Mouse (Mus musculus) thymus, postnatal 0 days (tissue): ENCODE results near the gene Ccs. TPM values are rescaled to one million over a fixed set of nuclear protein-coding genes. Genes with fewer than 3 reads are reported as not detected.

Experiments
- DNase-seq: peaks from one replicate; pipeline ENCODE4 v3.0.0-alpha.2; 2015; ENCODE audit warnings: low spot score
- polyA plus RNA-seq: library from polyadenylated mRNA; unstranded; fragments of >200 nt; fragmentation: Nextera tagmentation; extraction: Ambion mirVana; gene quantifications from 2 replicates; pipeline ENCODE4 v1.2.1, GENCODE M21; 2015

Gene Ccs
- polyA plus RNA-seq, 1 experiment from 2014 or later, result 41.1 TPM

DNA sequence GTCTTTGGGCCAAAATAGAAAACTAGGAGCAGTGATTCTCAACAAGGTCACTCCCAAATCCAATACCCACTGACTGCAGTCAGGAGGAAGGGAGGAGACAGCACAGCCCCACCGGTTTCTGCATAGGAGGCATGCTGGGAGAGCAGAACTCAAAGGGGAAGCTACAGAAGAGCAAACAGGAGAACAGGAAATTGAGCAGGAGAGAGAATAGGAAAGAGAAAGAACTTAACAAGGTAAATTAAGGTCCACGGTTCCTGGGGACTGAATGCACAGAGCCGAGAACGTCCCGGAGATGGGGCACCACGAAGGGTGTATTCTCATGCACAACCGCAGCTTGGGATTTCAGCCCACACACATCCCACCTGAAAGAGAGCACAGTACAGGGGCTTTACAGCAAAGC is 53.9 kb downstream of the Ccs start:
- no peak for DNase-seq

DNA sequence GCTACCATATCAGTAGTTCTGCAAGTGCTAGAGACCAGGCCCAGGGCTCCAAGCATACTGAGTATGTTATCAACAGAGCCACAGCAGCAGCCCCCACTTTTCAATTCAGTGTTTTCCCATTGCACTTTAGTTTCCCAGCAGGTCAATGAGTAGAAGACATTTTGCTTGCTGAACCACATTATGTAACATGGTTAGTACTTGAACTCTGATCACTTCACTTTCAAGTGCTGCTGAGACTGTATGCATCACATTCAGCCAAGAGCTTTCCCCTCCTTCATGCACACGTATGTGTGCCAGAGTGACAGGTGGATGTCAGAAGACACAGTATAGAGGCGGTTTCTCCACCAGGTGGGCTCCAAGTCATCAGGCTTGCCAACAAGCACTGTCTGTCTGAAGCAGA is 56.2 kb downstream of the Ccs start:
- DNase-seq, result no peak

Other genes with a start within 250 kb of the Ccs start
- 1.4 and 1.8 TPM in 2 replicates for gene Lrfn4, start 223.7 kb downstream of the Ccs start, polyA plus RNA-seq
- gene Rce1, start 213.7 kb downstream of the Ccs start, polyA plus RNA-seq, result 51.0 and 51.9 TPM in 2 replicates
- gene Gm960, start 140.7 kb downstream of the Ccs start, polyA plus RNA-seq, result 1.9 and 2.8 TPM in 2 replicates
- gene Sptbn2, start 128.2 kb downstream of the Ccs start, polyA plus RNA-seq, result 0.09 and 0.13 TPM in 2 replicates
- gene Rbm4b, start 82.8 kb downstream of the Ccs start, polyA plus RNA-seq, result 39.1 and 49.0 TPM in 2 replicates
- 62.0 and 72.5 TPM in 2 replicates for gene Rbm4, start 45.4 kb downstream of the Ccs start, polyA plus RNA-seq
- gene Gm21992, start 27.7 kb downstream of the Ccs start, polyA plus RNA-seq, result 35.6 and 36.7 TPM in 2 replicates
- gene Rbm14, start 27.7 kb downstream of the Ccs start, polyA plus RNA-seq, result 51.4 and 67.4 TPM in 2 replicates
- 0.13 TPM in 1 of 2 replicates, not detected in the other for gene Ccdc87, start within 50 bp of the Ccs start, polyA plus RNA-seq
- 11.3 and 12.4 TPM in 2 replicates for gene Ctsf, start 15.8 kb upstream of the Ccs start, polyA plus RNA-seq
- gene Actn3, start 38.6 kb upstream of the Ccs start, polyA plus RNA-seq, result 21.4 and 26.6 TPM in 2 replicates
- 10.2 and 12.6 TPM in 2 replicates for gene Zdhhc24, start 39.3 kb upstream of the Ccs start, polyA plus RNA-seq
- 1.4 and 2.2 TPM in 2 replicates for gene Bbs1, start 67.3 kb upstream of the Ccs start, polyA plus RNA-seq
- 101 and 102 TPM in 2 replicates for gene Dpp3, start 89.0 kb upstream of the Ccs start, polyA plus RNA-seq
- gene Peli3, start 103.8 kb upstream of the Ccs start, polyA plus RNA-seq, result 0.47 and 0.81 TPM in 2 replicates
- gene Mrpl11, start 122.8 kb upstream of the Ccs start, polyA plus RNA-seq, result 106 and 107 TPM in 2 replicates
- gene Npas4, start 151.0 kb upstream of the Ccs start, polyA plus RNA-seq, result not detected in 2 replicates
- 1.5 and 1.7 TPM in 2 replicates for gene Slc29a2, start 184.5 kb upstream of the Ccs start, polyA plus RNA-seq
- 23.8 and 24.1 TPM in 2 replicates for gene B4gat1, start 199.5 kb upstream of the Ccs start, polyA plus RNA-seq
- 0.94 and 1.3 TPM in 2 replicates for gene AC124502.3, start 199.6 kb upstream of the Ccs start, polyA plus RNA-seq
- gene Brms1, start 202.0 kb upstream of the Ccs start, polyA plus RNA-seq, result 66.4 and 67.6 TPM in 2 replicates
- 0.84 and 1.1 TPM in 2 replicates for gene Rin1, start 211.1 kb upstream of the Ccs start, polyA plus RNA-seq
- 4.1 and 7.1 TPM in 2 replicates for gene Cd248, start 228.7 kb upstream of the Ccs start, polyA plus RNA-seq
- gene Tmem151a, start 246.2 kb upstream of the Ccs start, polyA plus RNA-seq, result 0.32 and 0.33 TPM in 2 replicates
- 65.9 and 75.7 TPM in 2 replicates for gene Yif1a, start 249.2 kb upstream of the Ccs start, polyA plus RNA-seq